Mouse (Mus musculus) olfactory bulb, adult 2 months (tissue): ENCODE data around the gene Hoxc8. TPM values are rescaled to one million over a fixed set of nuclear protein-coding genes. Genes with fewer than 3 reads are reported as not detected.

ENCODE experiments used
- H3K27ac ChIP-seq: fragments of 200-500 bp; 2 replicates; pipeline ENCODE4 v1.5.1; 2012; ENCODE audit warnings: low read depth, low read length; ENCODE audit not compliant: insufficient read depth
- H3K4me1 ChIP-seq: fragments of 200-500 bp; 2 replicates; pipeline ENCODE4 v1.6.1; 2012; ENCODE audit warnings: low read length; ENCODE audit not compliant: control insufficient read depth, insufficient read depth
- H3K4me3 ChIP-seq: fragments of 200-500 bp; 2 replicates; pipeline ENCODE4 v1.5.1; 2012; ENCODE audit warnings: mild to moderate bottlenecking, low read depth, low read length, moderate library complexity; ENCODE audit not compliant: insufficient read depth
- CTCF ChIP-seq: fragments of 200-500 bp; IDR thresholded peaks from 2 replicates; pipeline ENCODE4 v1.5.1; 2012; ENCODE audit warnings: low read depth, mild to moderate bottlenecking, low read length, moderate library complexity; ENCODE audit not compliant: insufficient read depth
- POLR2A ChIP-seq: fragments of 200-500 bp; IDR thresholded peaks from 2 replicates; pipeline ENCODE4 v1.6.1; 2012; ENCODE audit warnings: mild to moderate bottlenecking, low read depth, low read length, moderate library complexity; ENCODE audit not compliant: insufficient read depth
- WGBS: fragments of 180-500 bp; shearing (Covaris S2); methylation state at CpG from one replicate; pipeline ENCODE4 v1.1.7; 2018; 5-methylcytosine and 5-hydroxymethylcytosine counted together
- polyA plus RNA-seq: library from polyadenylated mRNA; stranded (reverse); fragments of >200 nt; gene quantifications from 2 replicates; pipeline ENCODE4 v1.2.4, GENCODE M21; 2012; ENCODE audit warnings: low replicate concordance; ENCODE audit not compliant: missing spikeins, insufficient read depth, insufficient read length

The Hoxc8 gene
- polyA plus RNA-seq, 1 experiment: not detected

- Histone ChIP-seq H3K27ac (no peak overlapping the region), H3K4me3 (no peak overlapping the region), H3K4me1 (peaks cover 6% of the 10 kb centered on the region; the same call in 1 of the 2 replicates)
- 24% methylated on average over 13 of the region's 13 CpGs for WGBS
- TF ChIP-seq CTCF (no peak), POLR2A (no peak)
Measured at GRCm38 (mm10) chr15:102978615-102979515, 11.5 kb upstream of the Hoxc8 start.

- no peak for TF ChIP-seq POLR2A
- TF ChIP-seq CTCF: no peak
- peaks cover 6% of the 10 kb centered on the region; the same call in 1 of the 2 replicates for H3K4me1 ChIP-seq
- no peak overlapping the region for H3K4me3 ChIP-seq
- 5% methylated on average over 1 of the region's 1 CpGs for WGBS
- no peak overlapping the region for H3K27ac ChIP-seq
Measured at GRCm38 (mm10) chr15:102979936-102980335, 10.5 kb upstream of the Hoxc8 start.

- no peak for TF ChIP-seq CTCF
- TF ChIP-seq POLR2A: no peak
- WGBS: 4% methylated on average over 11 of the region's 11 CpGs
- Histone ChIP-seq H3K27ac (no peak overlapping the region), H3K4me1 (peaks cover 6% of the 10 kb centered on the region; the same call in 1 of the 2 replicates), H3K4me3 (no peak overlapping the region)
Measured at GRCm38 (mm10) chr15:102980352-102980751, 10.1 kb upstream of the Hoxc8 start.

GRCm38 (mm10) chr15:102980912-102981311 lies 9.5 kb upstream of the Hoxc8 start:
- Histone ChIP-seq H3K4me3 (no peak overlapping the region), H3K4me1 (peaks cover 6% of the 10 kb centered on the region; the same call in 1 of the 2 replicates), H3K27ac (no peak overlapping the region)
- TF ChIP-seq CTCF (no peak), POLR2A (no peak)
- 1% methylated on average over 14 of the region's 14 CpGs for WGBS

- no peak overlapping the region for H3K4me3 ChIP-seq
- H3K27ac ChIP-seq: no peak overlapping the region
- H3K4me1 ChIP-seq: peaks cover 6% of the 10 kb centered on the region; the same call in 1 of the 2 replicates
- TF ChIP-seq POLR2A: no peak
- no peak for TF ChIP-seq CTCF
- 2% methylated on average over 88 of the region's 88 CpGs for WGBS
Measured at GRCm38 (mm10) chr15:102981379-102982288, 8.8 kb upstream of the Hoxc8 start.

- Histone ChIP-seq H3K4me3 (no peak overlapping the region), H3K4me1 (peaks cover 6% of the 10 kb centered on the region; the same call in 1 of the 2 replicates), H3K27ac (no peak overlapping the region)
- WGBS: 4% methylated on average over 12 of the region's 12 CpGs
- TF ChIP-seq POLR2A: no peak
- no peak for TF ChIP-seq CTCF
Measured at GRCm38 (mm10) chr15:102983716-102984115, 6.7 kb upstream of the Hoxc8 start.

- H3K4me1 ChIP-seq: peaks cover 6% of the 10 kb centered on the region; the same call in 1 of the 2 replicates
- TF ChIP-seq POLR2A: no peak
- TF ChIP-seq CTCF: no peak
- 4% methylated on average over 10 of the region's 10 CpGs for WGBS
- no peak overlapping the region for H3K27ac ChIP-seq
- H3K4me3 ChIP-seq: no peak overlapping the region
Measured at GRCm38 (mm10) chr15:102984521-102984920, 5.9 kb upstream of the Hoxc8 start.

- Histone ChIP-seq H3K4me1 (peaks cover 6% of the 10 kb centered on the region; the same call in 1 of the 2 replicates), H3K4me3 (no peak overlapping the region), H3K27ac (no peak overlapping the region)
- WGBS: 5% methylated on average over 3 of the region's 3 CpGs
- no peak for TF ChIP-seq POLR2A
- TF ChIP-seq CTCF: no peak
Measured at GRCm38 (mm10) chr15:102984925-102985324, 5.5 kb upstream of the Hoxc8 start.
